Mouse (Mus musculus): ENCODE measurements around the gene Cdh1.

Cdh1 gene

DNA sequence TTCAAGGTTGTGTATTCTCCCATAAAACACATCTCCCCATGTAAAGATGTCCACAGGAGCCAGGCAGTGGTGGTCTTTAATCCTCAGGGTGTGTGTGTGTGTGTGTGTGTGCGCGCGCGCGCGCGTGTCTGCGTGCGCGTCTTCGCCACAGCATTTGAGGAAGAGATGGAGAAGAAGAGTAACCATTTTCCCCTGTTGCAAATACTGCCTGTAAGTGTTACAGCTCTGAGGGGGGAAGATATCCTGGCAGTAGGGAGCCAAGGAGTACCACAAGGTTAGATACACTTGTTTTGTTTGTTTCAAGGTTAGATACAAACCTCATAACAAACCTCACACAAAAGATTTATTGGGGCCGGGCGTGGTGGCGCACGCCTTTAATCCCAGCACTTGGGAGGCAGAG, 71.2 kb downstream of the Cdh1 start:
- WGBS, result 97% methylated on average over 15 of the region's 15 CpGs

- WGBS, result 74% methylated on average over 8 of the region's 8 CpGs
These were observed 71.7 kb downstream of the Cdh1 start for GRCm38 (mm10) chr8:106674894-106675293.

DNA sequence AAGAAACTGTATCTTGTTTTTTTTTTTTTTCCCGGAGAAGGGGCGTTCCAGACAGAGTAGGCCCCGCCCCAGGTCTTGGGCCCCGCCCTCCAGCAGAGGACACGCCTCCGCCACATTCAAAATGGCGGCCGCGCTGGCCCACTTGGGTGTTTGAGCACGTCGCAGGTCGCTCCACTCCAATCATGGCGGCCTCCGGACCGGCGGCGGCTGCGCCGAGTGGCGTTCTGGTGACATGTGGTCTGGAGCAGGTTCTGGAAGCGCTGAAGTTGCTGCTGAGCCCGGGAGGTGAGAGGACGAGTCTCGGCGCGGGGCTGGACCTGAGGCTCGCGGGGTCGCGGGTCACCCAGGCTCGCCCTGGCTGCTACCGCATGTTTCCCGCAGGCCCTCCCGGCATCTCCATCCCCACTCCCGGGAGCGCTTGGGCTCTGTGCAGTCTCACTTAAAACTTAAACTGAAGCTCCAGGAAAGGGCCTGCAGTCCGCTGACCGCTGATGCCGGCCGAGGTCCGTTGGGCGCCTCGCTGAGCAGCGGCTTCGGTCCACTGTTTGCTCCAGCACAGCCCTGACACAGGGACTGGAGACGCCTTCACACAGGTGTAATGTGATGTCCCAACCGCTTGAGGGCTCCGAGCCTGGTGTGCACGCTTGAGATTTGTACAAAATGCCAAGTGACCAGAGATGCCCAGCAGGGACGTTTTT, 80.0 kb downstream of the Cdh1 start, which contains the start of gene Tango6:
TSS of gene Tango6 (plus strand) at position 98 of the 698 bp plus-strand sequence.
- under 1% methylated on average over 50 of the region's 50 CpGs for WGBS

- WGBS, result 96% methylated on average over 4 of the region's 4 CpGs
These were observed 81.2 kb downstream of the Cdh1 start for GRCm38 (mm10) chr8:106684387-106684786.

GRCm38 (mm10) chr8:106687479-106687878, 84.3 kb downstream of the Cdh1 start:
- WGBS, result 0% methylated on average over 4 of the region's 4 CpGs

GRCm38 (mm10) chr8:106697748-106698248, 94.6 kb downstream of the Cdh1 start:
- 66% methylated on average over 3 of the region's 3 CpGs for WGBS

DNA sequence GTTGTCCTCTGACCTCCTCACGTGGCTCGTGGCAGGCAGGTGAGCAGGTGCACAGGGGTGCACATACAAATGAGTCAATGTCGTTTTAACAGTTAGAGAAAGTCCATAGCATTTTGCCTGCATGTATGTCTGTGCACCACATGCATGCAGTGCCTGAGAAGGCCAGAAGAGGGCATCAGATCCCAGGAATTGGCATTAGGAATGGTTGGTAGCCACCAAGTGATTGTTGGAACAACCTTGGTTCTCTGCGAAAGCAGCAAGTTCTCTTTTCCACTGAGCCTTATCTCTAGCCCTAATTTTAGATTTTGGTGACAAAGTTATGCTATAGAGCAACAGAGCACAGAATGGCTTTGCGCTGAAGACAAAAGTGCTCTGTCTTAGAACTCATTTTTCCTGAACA, 96.4 kb downstream of the Cdh1 start:
- WGBS, result 67% methylated on average over 5 of the region's 5 CpGs

GRCm38 (mm10) chr8:106700131-106700530, 97.0 kb downstream of the Cdh1 start:
- WGBS, result 92% methylated on average over 6 of the region's 6 CpGs

- 91% methylated on average over 3 of the region's 3 CpGs for WGBS
These were observed 98.2 kb downstream of the Cdh1 start for GRCm38 (mm10) chr8:106701360-106701759.

DNA sequence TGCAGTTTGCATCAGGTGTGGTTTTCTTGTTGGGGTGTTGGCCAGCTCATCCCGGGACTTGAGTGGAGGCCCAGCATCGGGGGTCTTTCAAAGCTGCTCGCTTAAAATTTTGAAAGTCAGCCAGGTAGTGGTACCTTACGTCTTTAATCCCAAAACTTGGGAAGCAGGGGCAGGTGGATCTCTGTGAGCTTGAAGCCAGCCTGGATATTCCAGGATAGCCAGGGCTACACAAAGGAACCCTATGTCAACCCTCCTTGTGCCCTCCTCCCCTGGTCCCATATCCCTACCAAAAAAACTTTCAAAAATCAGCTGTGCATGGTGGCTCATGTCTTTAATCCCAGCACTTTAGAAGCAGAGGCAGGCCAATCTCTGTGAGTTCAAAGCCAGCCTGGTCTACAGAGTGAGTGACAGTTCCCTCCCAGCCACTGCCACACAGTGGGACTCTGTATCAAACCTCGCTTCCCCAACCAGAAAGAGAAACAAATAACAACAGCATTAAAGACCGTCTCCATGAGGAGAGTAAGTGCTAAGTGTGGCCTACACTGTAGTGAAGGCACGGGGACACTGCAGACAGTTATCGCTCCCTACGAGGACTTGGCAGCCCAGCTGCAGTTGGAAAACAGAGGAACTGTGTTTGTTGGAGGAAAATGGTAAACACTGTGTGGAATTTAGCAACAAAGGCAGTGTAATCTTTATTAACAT, 101.2 kb downstream of the Cdh1 start:
- WGBS, result 78% methylated on average over 9 of the region's 9 CpGs

- 49% methylated on average over 9 of the region's 9 CpGs for WGBS
These were observed 101.8 kb downstream of the Cdh1 start for GRCm38 (mm10) chr8:106704901-106705321.

GRCm38 (mm10) chr8:106706194-106706593, 103.0 kb downstream of the Cdh1 start:
- 92% methylated on average over 6 of the region's 6 CpGs for WGBS

DNA sequence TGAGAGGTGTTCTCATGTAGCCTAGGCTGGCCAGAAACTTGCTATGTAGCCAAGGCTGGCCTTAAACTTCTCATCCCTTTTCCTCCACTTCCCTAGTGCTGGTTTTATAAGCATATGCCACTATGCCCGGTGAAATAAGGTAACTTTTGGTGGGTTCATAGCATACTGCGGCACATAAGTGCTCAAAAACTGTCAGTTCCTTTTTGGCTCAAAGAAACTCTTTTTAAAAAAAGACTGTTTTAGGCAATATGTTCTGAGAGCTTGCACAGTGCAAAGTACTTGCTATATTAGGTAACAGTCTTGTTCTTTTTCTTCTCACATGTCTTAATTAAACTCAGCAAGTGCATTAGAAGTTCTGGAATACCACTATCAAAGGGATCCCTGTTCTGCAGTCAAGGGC, 106.9 kb downstream of the Cdh1 start:
- WGBS, result 47% methylated on average over 2 of the region's 2 CpGs

- WGBS, result 87% methylated on average over 3 of the region's 3 CpGs
These were observed 109.3 kb downstream of the Cdh1 start for GRCm38 (mm10) chr8:106712487-106712886.

GRCm38 (mm10) chr8:106714297-106714696, 111.1 kb downstream of the Cdh1 start:
- 73% methylated on average over 4 of the region's 4 CpGs for WGBS

DNA sequence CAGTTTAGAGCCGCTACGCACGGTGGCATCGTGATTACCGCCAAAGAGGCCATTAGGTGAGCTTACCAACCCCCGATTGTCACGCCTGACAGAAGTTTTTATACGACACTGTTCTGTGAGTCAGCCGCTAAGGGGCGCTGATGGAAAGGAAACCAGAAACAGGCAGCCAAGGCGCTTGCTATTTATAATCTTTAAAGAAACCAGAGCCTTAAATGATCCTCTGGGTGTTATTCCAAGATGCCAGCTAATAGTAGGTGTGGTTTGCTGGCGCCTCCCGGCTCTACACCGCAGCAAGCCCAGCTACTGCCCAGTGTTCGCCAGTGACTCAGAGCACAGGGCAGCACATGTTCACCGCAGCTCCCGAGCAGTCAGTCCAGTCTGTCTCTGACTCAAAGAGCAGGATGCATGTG, 114.9 kb downstream of the Cdh1 start:
- WGBS, result 7% methylated on average over 17 of the region's 17 CpGs

All from cerebral cortex, adult 2 months (tissue).